Mouse (Mus musculus): ENCODE measurements around the gene Psmb8. TPM values are rescaled to one million over a fixed set of nuclear protein-coding genes. Genes with fewer than 3 reads are reported as not detected.
A peak's percentile ranks its signal among the peaks of the same experiment; 100 is the strongest.

Gene Psmb8
- polyA plus RNA-seq, 1 experiment = 8.7 TPM

- Histone ChIP-seq H3K4me3 (ENCODE audit: insufficient read depth, low read length) (no peak overlapping the region), H3K27ac (ENCODE audit: insufficient read depth, low read length) (no peak overlapping the region), H3K4me1 (ENCODE audit: control insufficient read depth, insufficient read depth, low read length) (no peaks in the 10 kb centered on the region)
- TF ChIP-seq CTCF (IDR thresholded peaks at IDR 0.05; ENCODE audit: extremely low read depth, insufficient read depth, low read length) (no peak), POLR2A (IDR thresholded peaks at IDR 0.05; ENCODE audit: extremely low read depth, insufficient read depth, low read length) (no peak)
Measured at GRCm38 (mm10) chr17:34188986-34189385, 8.5 kb upstream of the Psmb8 start.

- TF ChIP-seq CTCF (IDR thresholded peaks at IDR 0.05; ENCODE audit: extremely low read depth, insufficient read depth, low read length) = no peak
- TF ChIP-seq POLR2A (IDR thresholded peaks at IDR 0.05; ENCODE audit: extremely low read depth, insufficient read depth, low read length) = no peak
- H3K4me3 ChIP-seq (ENCODE audit: insufficient read depth, low read length) = no peak overlapping the region
- no peaks in the 10 kb centered on the region for H3K4me1 ChIP-seq (ENCODE audit: control insufficient read depth, insufficient read depth, low read length)
- no peak overlapping the region for H3K27ac ChIP-seq (ENCODE audit: insufficient read depth, low read length)
Measured at GRCm38 (mm10) chr17:34192852-34193251, 4.7 kb upstream of the Psmb8 start.

GRCm38 (mm10) chr17:34193468-34193867 lies 4.1 kb upstream of the Psmb8 start:
- Histone ChIP-seq H3K27ac (ENCODE audit: insufficient read depth, low read length) (no peak overlapping the region), H3K4me3 (ENCODE audit: insufficient read depth, low read length) (no peak overlapping the region), H3K4me1 (ENCODE audit: control insufficient read depth, insufficient read depth, low read length) (no peaks in the 10 kb centered on the region)
- TF ChIP-seq POLR2A (IDR thresholded peaks at IDR 0.05; ENCODE audit: extremely low read depth, insufficient read depth, low read length) (no peak), CTCF (IDR thresholded peaks at IDR 0.05; ENCODE audit: extremely low read depth, insufficient read depth, low read length) (no peak)

- TF ChIP-seq CTCF (IDR thresholded peaks at IDR 0.05; ENCODE audit: extremely low read depth, insufficient read depth, low read length) (no peak), POLR2A (IDR thresholded peaks at IDR 0.05; ENCODE audit: extremely low read depth, insufficient read depth, low read length) (no peak)
- no peak overlapping the region for H3K27ac ChIP-seq (ENCODE audit: insufficient read depth, low read length)
- H3K4me3 ChIP-seq (ENCODE audit: insufficient read depth, low read length) = no peak overlapping the region
- H3K4me1 ChIP-seq (ENCODE audit: control insufficient read depth, insufficient read depth, low read length) = no peaks in the 10 kb centered on the region; the same call in 1 of the 2 replicates
Measured at GRCm38 (mm10) chr17:34194723-34195122, 2.8 kb upstream of the Psmb8 start.

GRCm38 (mm10) chr17:34196491-34196890 lies 1.0 kb upstream of the Psmb8 start:
- Histone ChIP-seq H3K4me1 (ENCODE audit: control insufficient read depth, insufficient read depth, low read length) (no peaks in the 10 kb centered on the region; the same call in 1 of the 2 replicates), H3K4me3 (ENCODE audit: insufficient read depth, low read length) (no peak overlapping the region), H3K27ac (ENCODE audit: insufficient read depth, low read length) (no peak overlapping the region)
- TF ChIP-seq CTCF (IDR thresholded peaks at IDR 0.05; ENCODE audit: extremely low read depth, insufficient read depth, low read length) = no peak
- TF ChIP-seq POLR2A (IDR thresholded peaks at IDR 0.05; ENCODE audit: extremely low read depth, insufficient read depth, low read length) = no peak

- TF ChIP-seq CTCF (IDR thresholded peaks at IDR 0.05; ENCODE audit: extremely low read depth, insufficient read depth, low read length) = no peak
- TF ChIP-seq POLR2A (IDR thresholded peaks at IDR 0.05; ENCODE audit: extremely low read depth, insufficient read depth, low read length) = no peak
- H3K27ac ChIP-seq (ENCODE audit: insufficient read depth, low read length) = no peak overlapping the region
- peak overlapping the region; percentile 40 for H3K4me3 ChIP-seq (ENCODE audit: insufficient read depth, low read length)
- H3K4me1 ChIP-seq (ENCODE audit: control insufficient read depth, insufficient read depth, low read length) = no peaks in the 10 kb centered on the region; the same call in 1 of the 2 replicates
Measured at GRCm38 (mm10) chr17:34197904-34198520, 491 bp downstream of the Psmb8 start.

- TF ChIP-seq CTCF (IDR thresholded peaks at IDR 0.05; ENCODE audit: extremely low read depth, insufficient read depth, low read length) (no peak), POLR2A (IDR thresholded peaks at IDR 0.05; ENCODE audit: extremely low read depth, insufficient read depth, low read length) (no peak)
- H3K4me1 ChIP-seq (ENCODE audit: control insufficient read depth, insufficient read depth, low read length) = no peaks in the 10 kb centered on the region; the same call in 1 of the 2 replicates
- peak overlapping the region; percentile 40 for H3K4me3 ChIP-seq (ENCODE audit: insufficient read depth, low read length)
- H3K27ac ChIP-seq (ENCODE audit: insufficient read depth, low read length) = no peak overlapping the region
Measured at GRCm38 (mm10) chr17:34198521-34198912, 996 bp downstream of the Psmb8 start.

GRCm38 (mm10) chr17:34199050-34199619 lies 1.6 kb downstream of the Psmb8 start:
- TF ChIP-seq CTCF (IDR thresholded peaks at IDR 0.05; ENCODE audit: extremely low read depth, insufficient read depth, low read length) (no peak), POLR2A (IDR thresholded peaks at IDR 0.05; ENCODE audit: extremely low read depth, insufficient read depth, low read length) (no peak)
- Histone ChIP-seq H3K27ac (ENCODE audit: insufficient read depth, low read length) (no peak overlapping the region), H3K4me3 (ENCODE audit: insufficient read depth, low read length) (peak overlapping the region; percentile 40; the same call in 1 of the 2 replicates), H3K4me1 (ENCODE audit: control insufficient read depth, insufficient read depth, low read length) (no peaks in the 10 kb centered on the region; the same call in 1 of the 2 replicates)

GRCm38 (mm10) chr17:34200047-34200446 lies 2.5 kb downstream of the Psmb8 start:
- no peak for TF ChIP-seq POLR2A (IDR thresholded peaks at IDR 0.05; ENCODE audit: extremely low read depth, insufficient read depth, low read length)
- TF ChIP-seq CTCF (IDR thresholded peaks at IDR 0.05; ENCODE audit: extremely low read depth, insufficient read depth, low read length) = no peak
- Histone ChIP-seq H3K27ac (ENCODE audit: insufficient read depth, low read length) (no peak overlapping the region), H3K4me1 (ENCODE audit: control insufficient read depth, insufficient read depth, low read length) (no peaks in the 10 kb centered on the region; the same call in 1 of the 2 replicates), H3K4me3 (ENCODE audit: insufficient read depth, low read length) (no peak overlapping the region)
